Mouse (Mus musculus): ENCODE measurements around the gene Gm11236. TPM values are rescaled to one million over a fixed set of nuclear protein-coding genes. Genes with fewer than 3 reads are reported as not detected.
"Not testable (repeated sequence)": the region's sequence is repeated elsewhere in the genome, so short reads cannot be mapped to it uniquely, and the experiment has no call there.

Gene Gm11236
- total RNA-seq (2012; rRNA removed), result not detected in 2 replicates
- total RNA-seq (2014; rRNA removed), result not detected in 2 replicates
- not detected in 2 replicates for polyA plus RNA-seq (2012; ENCODE audit: insufficient read length, low read depth)

- in situ Hi-C loops (cut with MboI; ENCODE audit: low pct_ligation_motif_present, low pct_unique_long_range_greater_than_20kb, low sequenced_read_pairs); dilution Hi-C loops (cut with MboI; ENCODE audit: extremely low pct_ligation_motif_present, extremely low pct_unique_long_range_greater_than_20kb, low sequenced_read_pairs): not testable (repeated sequence)
Measured at GRCm38 (mm10) chr4:73637821-73638220, at the start of gene Gm11236. Gene Gm11236, plus strand, starts transcription at chr4:73638121.

GRCm38 (mm10) chr4:73599248-73599647 lies 38.7 kb upstream of the Gm11236 start:
- Histone ChIP-seq H3K27ac (ENCODE audit: insufficient read depth, low read depth) (no peak overlapping the region), H3K4me2 (ENCODE audit: insufficient read depth, low read depth, poor library complexity, severe bottlenecking) (no peak overlapping the region), H3K4me3 (replicated peaks in 1 of 3; ENCODE audit: low read depth in 2 of 3, low read length in 2 of 3, poor library complexity in 1 of 3) (no peak overlapping the region), H3K36me3 (replicated peaks in 1 of 2; ENCODE audit: control insufficient read depth in 1 of 2, insufficient read depth in 1 of 2, low read length in 1 of 2) (no peaks in the 10 kb centered on the region), H3K9me3 (replicated peaks; ENCODE audit: low read length) (peaks cover 25% of the 10 kb centered on the region), H3K79me2 (replicated peaks; ENCODE audit: control insufficient read depth, extremely low read depth, insufficient read depth, poor library complexity, severe bottlenecking) (no peaks in the 10 kb centered on the region), H3K9ac (ENCODE audit: insufficient read depth, low read depth) (no peak overlapping the region), H3K27me3 (replicated peaks) (no peaks in the 10 kb centered on the region), H3K4me1 (ENCODE audit: control insufficient read depth in 1 of 2, insufficient read depth in 2 of 2) (no peaks in the 10 kb centered on the region)
- dilution Hi-C loops (cut with MboI; ENCODE audit: extremely low pct_ligation_motif_present, extremely low pct_unique_long_range_greater_than_20kb, low sequenced_read_pairs), result no loop called here
- in situ Hi-C loops (cut with MboI; ENCODE audit: low pct_ligation_motif_present, low pct_unique_long_range_greater_than_20kb, low sequenced_read_pairs), result no loop called here
- TF ChIP-seq RAD21 (IDR thresholded peaks at IDR 0.05; ENCODE audit: low read depth, low read length), result peak; percentile 53
- TF ChIP-seq CTCF (conservative IDR thresholded peaks at IDR 0.05 in 1 of 2, IDR thresholded peaks at IDR 0.05 in 1 of 2; ENCODE audit: low read depth in 2 of 2, low read length in 2 of 2), result peak in 1 of 2 experiments; percentile 56; a peak in 2 of 4 replicates
- TF ChIP-seq USF1 (IDR thresholded peaks at IDR 0.05; ENCODE audit: low read depth, low read length), result no peak
- peak; percentile 41 for TF ChIP-seq SMC3 (IDR thresholded peaks at IDR 0.05; ENCODE audit: low read depth, low read length)
- DNase-seq (ENCODE audit: extremely low read depth), result no peak

More at GRCm38 (mm10) chr4:73637821-73638220, at the start of gene Gm11236:
- not testable (repeated sequence) for H3K4me2 ChIP-seq (ENCODE audit: insufficient read depth, low read depth, poor library complexity, severe bottlenecking); H3K36me3 ChIP-seq (replicated peaks in 1 of 2; ENCODE audit: control insufficient read depth in 1 of 2, insufficient read depth in 1 of 2, low read length in 1 of 2); H3K4me3 ChIP-seq (replicated peaks in 1 of 3; ENCODE audit: low read depth in 2 of 3, low read length in 2 of 3, poor library complexity in 1 of 3); H3K9ac ChIP-seq (ENCODE audit: insufficient read depth, low read depth); H3K27me3 ChIP-seq (replicated peaks); H3K9me3 ChIP-seq (replicated peaks; ENCODE audit: low read length); H3K79me2 ChIP-seq (replicated peaks; ENCODE audit: control insufficient read depth, extremely low read depth, insufficient read depth, poor library complexity, severe bottlenecking); H3K4me1 ChIP-seq (ENCODE audit: control insufficient read depth in 1 of 2, insufficient read depth in 2 of 2); DNase-seq (ENCODE audit: extremely low read depth); H3K27ac ChIP-seq (ENCODE audit: insufficient read depth, low read depth)

- H3K27ac ChIP-seq (ENCODE audit: insufficient read depth, low read depth); H3K9ac ChIP-seq (ENCODE audit: insufficient read depth, low read depth); H3K9me3 ChIP-seq (replicated peaks; ENCODE audit: low read length); H3K27me3 ChIP-seq (replicated peaks); H3K36me3 ChIP-seq (replicated peaks in 1 of 2; ENCODE audit: control insufficient read depth in 1 of 2, insufficient read depth in 1 of 2, low read length in 1 of 2); dilution Hi-C loops (cut with MboI; ENCODE audit: extremely low pct_ligation_motif_present, extremely low pct_unique_long_range_greater_than_20kb, low sequenced_read_pairs); DNase-seq (ENCODE audit: extremely low read depth); H3K4me3 ChIP-seq (replicated peaks in 1 of 3; ENCODE audit: low read depth in 2 of 3, low read length in 2 of 3, poor library complexity in 1 of 3); in situ Hi-C loops (cut with MboI; ENCODE audit: low pct_ligation_motif_present, low pct_unique_long_range_greater_than_20kb, low sequenced_read_pairs); H3K79me2 ChIP-seq (replicated peaks; ENCODE audit: control insufficient read depth, extremely low read depth, insufficient read depth, poor library complexity, severe bottlenecking); H3K4me2 ChIP-seq (ENCODE audit: insufficient read depth, low read depth, poor library complexity, severe bottlenecking); H3K4me1 ChIP-seq (ENCODE audit: control insufficient read depth in 1 of 2, insufficient read depth in 2 of 2): not testable (repeated sequence)
Measured at GRCm38 (mm10) chr4:73607581-73607980, 30.3 kb upstream of the Gm11236 start, which contains the start of gene Gm11238. Gene Gm11238, plus strand, starts transcription at chr4:73607881.

DNA sequence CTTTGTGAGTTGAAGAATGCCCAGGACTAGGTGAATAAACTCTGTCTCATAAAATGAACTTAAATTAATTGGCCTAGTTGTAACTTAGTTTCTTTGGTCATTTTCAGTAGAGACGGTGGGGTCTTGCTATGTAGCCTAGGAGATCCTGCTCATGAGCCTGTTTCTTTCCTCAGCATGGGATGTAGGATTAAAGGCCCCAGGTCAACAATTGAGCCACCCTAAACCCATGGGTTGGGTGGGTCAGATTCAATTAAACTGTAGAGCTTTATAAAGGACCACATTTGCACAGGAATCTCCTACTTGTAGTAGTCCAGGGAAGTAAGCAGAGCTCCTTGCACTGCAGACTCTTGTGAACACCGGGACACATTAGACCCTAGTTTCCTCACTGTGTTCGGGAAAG lies 15.2 kb upstream of the Gm11236 start, which contains the start of gene Gm11237:
TSS of gene Gm11237 (plus strand) at position 301 of the 400 bp plus-strand sequence.
- in situ Hi-C loops (cut with MboI; ENCODE audit: low pct_ligation_motif_present, low pct_unique_long_range_greater_than_20kb, low sequenced_read_pairs); DNase-seq (ENCODE audit: extremely low read depth); H3K9ac ChIP-seq (ENCODE audit: insufficient read depth, low read depth); H3K4me3 ChIP-seq (replicated peaks in 1 of 3; ENCODE audit: low read depth in 2 of 3, low read length in 2 of 3, poor library complexity in 1 of 3); dilution Hi-C loops (cut with MboI; ENCODE audit: extremely low pct_ligation_motif_present, extremely low pct_unique_long_range_greater_than_20kb, low sequenced_read_pairs); H3K79me2 ChIP-seq (replicated peaks; ENCODE audit: control insufficient read depth, extremely low read depth, insufficient read depth, poor library complexity, severe bottlenecking); H3K9me3 ChIP-seq (replicated peaks; ENCODE audit: low read length); H3K4me2 ChIP-seq (ENCODE audit: insufficient read depth, low read depth, poor library complexity, severe bottlenecking); H3K27ac ChIP-seq (ENCODE audit: insufficient read depth, low read depth); H3K27me3 ChIP-seq (replicated peaks); H3K36me3 ChIP-seq (replicated peaks in 1 of 2; ENCODE audit: control insufficient read depth in 1 of 2, insufficient read depth in 1 of 2, low read length in 1 of 2); H3K4me1 ChIP-seq (ENCODE audit: control insufficient read depth in 1 of 2, insufficient read depth in 2 of 2): not testable (repeated sequence)

DNA sequence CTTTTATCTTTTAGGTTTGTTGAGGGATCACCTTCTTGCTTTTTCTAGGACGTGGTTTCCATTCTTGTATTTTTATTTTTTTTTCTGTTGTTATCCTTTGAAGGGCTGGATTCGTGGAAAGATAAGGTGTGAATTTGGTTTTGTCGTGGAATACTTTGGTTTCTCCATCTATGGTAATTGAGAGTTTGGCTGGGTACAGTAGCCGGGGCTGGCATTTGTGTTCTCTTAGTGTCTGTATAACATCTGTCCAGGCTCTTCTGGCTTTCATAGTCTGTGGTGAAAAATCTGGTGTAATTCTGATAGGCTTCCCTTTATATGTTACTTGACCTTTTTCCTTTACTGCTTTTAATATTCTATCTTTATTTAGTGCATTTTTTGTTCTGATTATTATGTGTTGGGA lies 23.9 kb downstream of the Gm11236 start:
- H3K79me2 ChIP-seq (replicated peaks; ENCODE audit: control insufficient read depth, extremely low read depth, insufficient read depth, poor library complexity, severe bottlenecking); H3K9ac ChIP-seq (ENCODE audit: insufficient read depth, low read depth); H3K4me3 ChIP-seq (replicated peaks in 1 of 3; ENCODE audit: low read depth in 2 of 3, low read length in 2 of 3, poor library complexity in 1 of 3); H3K9me3 ChIP-seq (replicated peaks; ENCODE audit: low read length); H3K4me1 ChIP-seq (ENCODE audit: control insufficient read depth in 1 of 2, insufficient read depth in 2 of 2); DNase-seq (ENCODE audit: extremely low read depth); H3K27ac ChIP-seq (ENCODE audit: insufficient read depth, low read depth); H3K4me2 ChIP-seq (ENCODE audit: insufficient read depth, low read depth, poor library complexity, severe bottlenecking); in situ Hi-C loops (cut with MboI; ENCODE audit: low pct_ligation_motif_present, low pct_unique_long_range_greater_than_20kb, low sequenced_read_pairs); H3K36me3 ChIP-seq (replicated peaks in 1 of 2; ENCODE audit: control insufficient read depth in 1 of 2, insufficient read depth in 1 of 2, low read length in 1 of 2); H3K27me3 ChIP-seq (replicated peaks); dilution Hi-C loops (cut with MboI; ENCODE audit: extremely low pct_ligation_motif_present, extremely low pct_unique_long_range_greater_than_20kb, low sequenced_read_pairs): not testable (repeated sequence)

GRCm38 (mm10) chr4:73668054-73668453 lies 30.1 kb downstream of the Gm11236 start, which contains the start of gene Gm11239:
Gene Gm11239, plus strand, starts transcription at chr4:73668354.
- H3K36me3 ChIP-seq (replicated peaks in 1 of 2; ENCODE audit: control insufficient read depth in 1 of 2, insufficient read depth in 1 of 2, low read length in 1 of 2); H3K79me2 ChIP-seq (replicated peaks; ENCODE audit: control insufficient read depth, extremely low read depth, insufficient read depth, poor library complexity, severe bottlenecking); H3K27me3 ChIP-seq (replicated peaks); dilution Hi-C loops (cut with MboI; ENCODE audit: extremely low pct_ligation_motif_present, extremely low pct_unique_long_range_greater_than_20kb, low sequenced_read_pairs); H3K27ac ChIP-seq (ENCODE audit: insufficient read depth, low read depth); DNase-seq (ENCODE audit: extremely low read depth); H3K4me1 ChIP-seq (ENCODE audit: control insufficient read depth in 1 of 2, insufficient read depth in 2 of 2); in situ Hi-C loops (cut with MboI; ENCODE audit: low pct_ligation_motif_present, low pct_unique_long_range_greater_than_20kb, low sequenced_read_pairs); H3K9ac ChIP-seq (ENCODE audit: insufficient read depth, low read depth); H3K4me3 ChIP-seq (replicated peaks in 1 of 3; ENCODE audit: low read depth in 2 of 3, low read length in 2 of 3, poor library complexity in 1 of 3); H3K9me3 ChIP-seq (replicated peaks; ENCODE audit: low read length); H3K4me2 ChIP-seq (ENCODE audit: insufficient read depth, low read depth, poor library complexity, severe bottlenecking): not testable (repeated sequence)

Data from CH12.LX (cell line).